Comparison of ENCODE assay signal across 8 mouse cellular contexts in the genomic region with DNA sequence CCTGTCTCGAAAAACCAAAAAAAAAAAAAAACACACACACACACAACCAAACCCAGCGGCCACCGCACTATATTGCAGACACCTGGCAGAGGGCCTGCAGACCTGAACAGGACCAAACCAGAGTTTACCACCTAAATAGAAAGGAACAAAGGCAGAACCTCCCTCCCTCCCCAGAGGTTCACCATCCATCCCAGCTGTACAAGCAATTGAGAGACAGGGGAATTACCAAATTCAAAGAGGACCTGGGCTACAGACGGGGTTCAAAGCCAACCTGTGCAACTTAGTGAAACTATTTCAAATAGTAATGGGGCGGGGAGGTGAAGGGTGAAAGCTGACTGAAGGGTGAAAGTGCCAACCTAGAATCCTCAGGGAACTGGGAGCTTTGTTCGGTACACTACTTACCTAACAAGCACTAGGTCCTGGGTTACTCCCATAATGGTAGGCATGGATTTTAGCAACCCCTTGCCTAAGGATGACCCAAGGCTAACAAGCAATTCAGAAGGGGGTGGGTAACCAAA. TPM values are rescaled to one million over a fixed set of nuclear protein-coding genes. Genes with fewer than 3 reads are reported as not detected.
DNase-seq lines count a peak whose midpoint lies in the region; ATAC-seq and TF ChIP-seq lines count a peak whose summit lies in the region.

No protein-coding gene starts in this region.

- peak overlapping the region; percentile 86 for H3K4me3 ChIP-seq in heart, embryonic 10.5 days
- no peak overlapping the region for H3K4me3 ChIP-seq in MEL (ENCODE audit: control insufficient read depth in 1 of 2, insufficient read depth in 1 of 2, low read depth in 2 of 2, low read length in 2 of 2)
- peak overlapping the region; percentile 95 for H3K4me3 ChIP-seq in hindbrain, embryonic 15.5 days
- 0 out of 2 replicates have a peak overlapping the region, but pooled peaks have one; percentile 94 for H3K4me3 ChIP-seq in liver, postnatal 0 days (ENCODE audit: low read depth, low read length)

- no peak for TF ChIP-seq CTCF in MEL (IDR thresholded peaks at IDR 0.05 in 2 of 3, conservative IDR thresholded peaks at IDR 0.05 in 1 of 3; ENCODE audit: control insufficient read depth in 1 of 3, insufficient read depth in 1 of 3, low read depth in 2 of 3, low read length in 3 of 3, poor library complexity in 1 of 3, severe bottlenecking in 1 of 3)
- no peak for TF ChIP-seq CTCF in liver, postnatal 0 days (IDR thresholded peaks at IDR 0.05; ENCODE audit: low read depth)

- H3K27ac ChIP-seq in heart, embryonic 10.5 days = 0 out of 2 replicates have a peak overlapping the region, but pooled peaks have one; percentile 56
- no peak overlapping the region for H3K27ac ChIP-seq in MEL (ENCODE audit: control insufficient read depth, low read depth, low read length)
- no peak overlapping the region for H3K27ac ChIP-seq in hindbrain, embryonic 15.5 days (replicated peaks)
- H3K27ac ChIP-seq in liver, postnatal 0 days (ENCODE audit: low read depth) = 0 out of 2 replicates have a peak overlapping the region, but pooled peaks have one; percentile 7

- no peak for ATAC-seq in hindbrain, embryonic 15.5 days (ENCODE audit: low FRiP score, low read depth)
- no peak for ATAC-seq in liver, postnatal 0 days

- peaks cover 45% of the 10 kb centered on the region for H3K36me3 ChIP-seq in heart, embryonic 10.5 days
- H3K36me3 ChIP-seq in MEL (ENCODE audit: control insufficient read depth in 1 of 2, insufficient read depth in 2 of 2, low read length in 2 of 2) = peaks cover 5 to 10% of the 10 kb centered on the region in 2 experiments
- H3K36me3 ChIP-seq in hindbrain, embryonic 15.5 days = peaks cover 15% of the 10 kb centered on the region
- peaks cover 20% of the 10 kb centered on the region for H3K36me3 ChIP-seq in liver, postnatal 0 days (replicated peaks; ENCODE audit: insufficient read depth, low read length)

- no peaks in the 10 kb centered on the region for H3K9me3 ChIP-seq in heart, embryonic 10.5 days
- no peaks in the 10 kb centered on the region for H3K9me3 ChIP-seq in MEL (replicated peaks; ENCODE audit: insufficient read depth, low read length)
- no peaks in the 10 kb centered on the region for H3K9me3 ChIP-seq in hindbrain, embryonic 15.5 days
- no peaks in the 10 kb centered on the region for H3K9me3 ChIP-seq in liver, postnatal 0 days (ENCODE audit: low read length)

- H3K4me1 ChIP-seq in heart, embryonic 10.5 days = peaks cover 42% of the 10 kb centered on the region
- peaks cover 2 to 7% of the 10 kb centered on the region in 2 experiments; a peak in 2 of 4 replicates for H3K4me1 ChIP-seq in MEL (ENCODE audit: control insufficient read depth in 1 of 2, insufficient read depth in 2 of 2, low read length in 2 of 2)
- peaks cover 47% of the 10 kb centered on the region for H3K4me1 ChIP-seq in hindbrain, embryonic 15.5 days (replicated peaks)
- H3K4me1 ChIP-seq in liver, postnatal 0 days (ENCODE audit: insufficient read depth) = peaks cover 24% of the 10 kb centered on the region

- H3K79me2 ChIP-seq in MEL (ENCODE audit: control insufficient read depth, insufficient read depth, low read length, poor library complexity) = peaks cover 60% of the 10 kb centered on the region

- no peak for TF ChIP-seq POLR2A in MEL (IDR thresholded peaks at IDR 0.05; ENCODE audit: control insufficient read depth in 1 of 2, insufficient read depth in 1 of 2, low read depth in 1 of 2, low read length in 2 of 2, poor library complexity in 1 of 2)

- 0 out of 2 replicates have a peak overlapping the region, but pooled peaks have one; percentile 7 for H3K9ac ChIP-seq in MEL (ENCODE audit: control insufficient read depth, low read depth, low read length, poor library complexity, severe bottlenecking)
- 0 out of 2 replicates have a peak overlapping the region, but pooled peaks have one; percentile 21 for H3K9ac ChIP-seq in hindbrain, embryonic 15.5 days
- H3K9ac ChIP-seq in liver, postnatal 0 days (replicated peaks) = no peak overlapping the region; the same call in 1 of the 2 replicates

- TF ChIP-seq RAD21 in MEL (IDR thresholded peaks at IDR 0.05; ENCODE audit: low read depth, low read length) = no peak

- H3K4me2 ChIP-seq in hindbrain, embryonic 15.5 days = peak overlapping the region; percentile 85
- peak overlapping the region; percentile 91 for H3K4me2 ChIP-seq in liver, postnatal 0 days (ENCODE audit: low read depth, low read length)

- TF ChIP-seq EP300 in MEL (IDR thresholded peaks at IDR 0.05; ENCODE audit: low read depth in 1 of 2, low read length in 2 of 2) = no peak
- TF ChIP-seq EP300 in liver, postnatal 0 days (IDR thresholded peaks at IDR 0.05; ENCODE audit: low read depth) = no peak

- no peaks in the 10 kb centered on the region for H3K27me3 ChIP-seq in heart, embryonic 10.5 days (ENCODE audit: insufficient read depth, poor library complexity, severe bottlenecking)
- no peaks in the 10 kb centered on the region for H3K27me3 ChIP-seq in MEL (ENCODE audit: control insufficient read depth in 1 of 2, insufficient read depth in 2 of 2, low read length in 2 of 2)
- H3K27me3 ChIP-seq in hindbrain, embryonic 15.5 days = no peaks in the 10 kb centered on the region
- H3K27me3 ChIP-seq in liver, postnatal 0 days (ENCODE audit: insufficient read depth, low read length) = no peaks in the 10 kb centered on the region

- no peak for DNase-seq in heart, embryonic 10.5 days (ENCODE audit: low spot score)
- no peak for DNase-seq in heart, adult 8-10 months (ENCODE audit: low spot score)
- DNase-seq in MEL (ENCODE audit: low read depth, low spot score) = no peak
- DNase-seq in liver, postnatal 0 days = no peak
- no peak for DNase-seq in layer of hippocampus, adult 8-10 months (ENCODE audit: low spot score in 2 of 2)
- no peak for DNase-seq in layer of hippocampus, adult 11-12 months (ENCODE audit: low spot score)
- no peak for DNase-seq in adrenal gland, postnatal 36 days

- WGBS in heart, embryonic 10.5 days = 80% methylated on average over 6 of the region's 6 CpGs
- 71% methylated on average over 6 of the region's 6 CpGs for WGBS in hindbrain, embryonic 15.5 days
- 66% methylated on average over 6 of the region's 6 CpGs for WGBS in liver, postnatal 0 days (ENCODE audit: insufficient replicate concordance)

TF ChIP-seq in MEL, 35 proteins besides CTCF, POLR2A, EP300 and RAD21:
- TF ChIP-seq SMC3 (IDR thresholded peaks at IDR 0.05; ENCODE audit: low read depth, low read length) (no peak), BHLHE40 (IDR thresholded peaks at IDR 0.05; ENCODE audit: borderline replicate concordance, low read depth, low read length) (no peak), TAL1 (IDR thresholded peaks at IDR 0.05; ENCODE audit: low read length) (no peak), JUND (IDR thresholded peaks at IDR 0.05; ENCODE audit: low read depth, low read length) (no peak)

RNA-seq across cellular contexts. Expression of a gene that starts 2.6 kb away (rescaled TPM):
- 130 and 141 TPM in 2 replicates for polyA plus RNA-seq in heart, embryonic 10.5 days (2016; fragmentation: Nextera tagmentation; extraction: Ambion mirVana)
- total RNA-seq in heart, adult 8-10 months (2022) = 100 to 1,000 TPM; 183 to 210 (median 205) TPM
- total RNA-seq in MEL (2012; rRNA removed) = 46.7 and 47.2 TPM in 2 replicates
- polyA plus RNA-seq in MEL (2012; ENCODE audit: insufficient read depth in 1 of 2, insufficient read length in 2 of 2, low read depth in 1 of 2, low replicate concordance in 2 of 2, missing spikeins in 1 of 2) = 100 to 1,000 TPM; 128 to 151 TPM
- polyA plus RNA-seq in hindbrain, embryonic 15.5 days (2015; fragmentation: Nextera tagmentation; extraction: Ambion mirVana) = 145 and 150 TPM in 2 replicates
- polyA plus RNA-seq in liver, postnatal 0 days (2015; fragmentation: Nextera tagmentation; extraction: Ambion mirVana) = 29.8 and 34.7 TPM in 2 replicates
- total RNA-seq in layer of hippocampus, adult 8-10 months (2022) = 100 to 1,000 TPM; 200 to 239 (median 224) TPM
- total RNA-seq in adrenal gland, postnatal 36 days (2021) = 100 to 1,000 TPM; 230 to 239 TPM

Comparison
In these comparisons a context has a peak if more than half of its experiments do, and no peak if none do; other contexts are left out.
1. H3K27ac ChIP-seq: peak in heart, embryonic 10.5 days (single experiment) and liver, postnatal 0 days (single experiment); none in MEL (single experiment) and hindbrain, embryonic 15.5 days (single experiment).
2. H3K4me3 ChIP-seq: peak in heart, embryonic 10.5 days (single experiment), hindbrain, embryonic 15.5 days (single experiment) and liver, postnatal 0 days (single experiment); none in MEL (0 of 2).